In genomic region chr7:116039538-116040466, GRCm38 (mm10) we compare ENCODE assay signal across 8 mouse cellular contexts. TPM values are rescaled to one million over a fixed set of nuclear protein-coding genes. Genes with fewer than 3 reads are reported as not detected.
DNase-seq lines count a peak whose midpoint lies in the region; ATAC-seq and TF ChIP-seq lines count a peak whose summit lies in the region.

No protein-coding gene starts in this region.

- peaks cover 19% of the 10 kb centered on the region for H3K27me3 ChIP-seq in ES-Bruce4 (ENCODE audit: control insufficient read depth, insufficient read depth, low read length, poor library complexity, severe bottlenecking)
- peaks cover 15% of the 10 kb centered on the region for H3K27me3 ChIP-seq in forebrain, embryonic 14.5 days (replicated peaks; ENCODE audit: control insufficient read depth, insufficient read depth, low read length)
- peaks cover 52% of the 10 kb centered on the region for H3K27me3 ChIP-seq in neural tube, embryonic 15.5 days (replicated peaks)

- TF ChIP-seq CTCF in ES-Bruce4 (IDR thresholded peaks at IDR 0.05; ENCODE audit: low read depth, low read length): peak; percentile 84

- ATAC-seq in forebrain, embryonic 14.5 days: peak; percentile 87
- ATAC-seq in neural tube, embryonic 15.5 days (ENCODE audit: low FRiP score): peak; percentile 91

- H3K9ac ChIP-seq in ES-Bruce4 (ENCODE audit: low read depth, poor library complexity, severe bottlenecking): no peak overlapping the region
- H3K9ac ChIP-seq in forebrain, embryonic 14.5 days (ENCODE audit: low read length): peak overlapping the region; percentile 63
- peak overlapping the region; percentile 51 for H3K9ac ChIP-seq in neural tube, embryonic 15.5 days (replicated peaks)

- H3K9me3 ChIP-seq in ES-Bruce4 (replicated peaks; ENCODE audit: control insufficient read depth, insufficient read depth, low read length, poor library complexity, severe bottlenecking): no peaks in the 10 kb centered on the region
- no peaks in the 10 kb centered on the region for H3K9me3 ChIP-seq in forebrain, embryonic 14.5 days (replicated peaks; ENCODE audit: control insufficient read depth, low read length)
- H3K9me3 ChIP-seq in neural tube, embryonic 15.5 days (replicated peaks): no peaks in the 10 kb centered on the region

- no peak for TF ChIP-seq EP300 in ES-Bruce4 (IDR thresholded peaks at IDR 0.05; ENCODE audit: insufficient read depth, low read depth, low read length)

- DNase-seq in cerebellum, adult 11 months: peak; percentile 72
- peak; percentile 95 for DNase-seq in forebrain, embryonic 14.5 days (ENCODE audit: low spot score)
- DNase-seq in heart, postnatal 14 days: peak; percentile 85 to 90
- DNase-seq in layer of hippocampus, adult 11-12 months (ENCODE audit: low spot score): peak; percentile 89
- DNase-seq in lung, adult 18-20 months: peak; percentile 81 to 84
- peak; percentile 88 for DNase-seq in testis, postnatal 10 days (ENCODE audit: low spot score)

- no peak overlapping the region for H3K27ac ChIP-seq in ES-Bruce4 (ENCODE audit: insufficient read depth, low read length)
- H3K27ac ChIP-seq in forebrain, embryonic 14.5 days (ENCODE audit: low read depth, low read length): peak overlapping the region; percentile 74
- H3K27ac ChIP-seq in neural tube, embryonic 15.5 days (replicated peaks): peak overlapping the region; percentile 71

- TF ChIP-seq POLR2A in ES-Bruce4 (IDR thresholded peaks at IDR 0.05; ENCODE audit: insufficient read depth, low read length): no peak

- H3K4me3 ChIP-seq in ES-Bruce4 (ENCODE audit: low read depth, low read length): peak overlapping the region; percentile 67
- peak overlapping the region; percentile 50 for H3K4me3 ChIP-seq in forebrain, embryonic 14.5 days (ENCODE audit: low read depth, low read length)
- peak overlapping the region; percentile 52 for H3K4me3 ChIP-seq in neural tube, embryonic 15.5 days (replicated peaks)

- H3K4me2 ChIP-seq in forebrain, embryonic 14.5 days (ENCODE audit: low read length): peak overlapping the region; percentile 100
- peak overlapping the region; percentile 99 for H3K4me2 ChIP-seq in neural tube, embryonic 15.5 days

- peaks cover 2% of the 10 kb centered on the region for H3K4me1 ChIP-seq in ES-Bruce4 (ENCODE audit: control insufficient read depth, insufficient read depth, low read length)
- H3K4me1 ChIP-seq in forebrain, embryonic 14.5 days (ENCODE audit: control insufficient read depth, insufficient read depth, low read length): peaks cover 22% of the 10 kb centered on the region
- H3K4me1 ChIP-seq in neural tube, embryonic 15.5 days: peaks cover 27% of the 10 kb centered on the region

- intact Hi-C loops in heart, postnatal 14 days (cut with DNase I): loop anchor here (1.0 to 10.0 kb wide), 6 partner anchors 285 to 1168 kb away; no protein-coding TSS in a partner anchor

- WGBS in forebrain, embryonic 14.5 days: 0% methylated on average over 48 of the region's 48 CpGs
- WGBS in neural tube, embryonic 15.5 days: under 1% methylated on average over 48 of the region's 48 CpGs

- H3K36me3 ChIP-seq in ES-Bruce4 (ENCODE audit: control insufficient read depth, insufficient read depth, low read length, poor library complexity, severe bottlenecking): no peaks in the 10 kb centered on the region
- H3K36me3 ChIP-seq in forebrain, embryonic 14.5 days (ENCODE audit: control insufficient read depth, insufficient read depth, low read length): no peaks in the 10 kb centered on the region
- H3K36me3 ChIP-seq in neural tube, embryonic 15.5 days: no peaks in the 10 kb centered on the region

RNA-seq across cellular contexts. Expression of gene 1110004F10Rik, which starts 0.6 kb away (rescaled TPM):
- 119 and 144 TPM in 2 replicates for polyA plus RNA-seq in ES-Bruce4 (2011; ENCODE audit: insufficient read depth, insufficient read length, low read depth, missing spikeins)
- polyA plus RNA-seq in forebrain, embryonic 14.5 days (2014; fragmentation: Nextera tagmentation; extraction: Ambion mirVana): 425 and 434 TPM in 2 replicates
- total RNA-seq in heart, postnatal 14 days (2021): 10 to 100 TPM; 51.3 to 52.1 TPM
- 287 and 295 TPM in 2 replicates for polyA plus RNA-seq in neural tube, embryonic 15.5 days (2015; fragmentation: Nextera tagmentation; extraction: Ambion mirVana)

RNA-seq across cellular contexts. Expression of gene Sox6, which starts 1.2 kb away (rescaled TPM):
- 0.88 and 1.4 TPM in 2 replicates for polyA plus RNA-seq in ES-Bruce4 (2011; ENCODE audit: insufficient read depth, insufficient read length, low read depth, missing spikeins)
- 78.4 and 84.9 TPM in 2 replicates for polyA plus RNA-seq in forebrain, embryonic 14.5 days (2014; fragmentation: Nextera tagmentation; extraction: Ambion mirVana)
- 10 to 100 TPM; 27.1 to 32.5 TPM for total RNA-seq in heart, postnatal 14 days (2021)
- polyA plus RNA-seq in neural tube, embryonic 15.5 days (2015; fragmentation: Nextera tagmentation; extraction: Ambion mirVana): 25.5 and 38.0 TPM in 2 replicates

RNA-seq across cellular contexts. Expression of gene Gm4353, which starts 44.6 kb away (rescaled TPM):
- 2.1 TPM in 1 of 2 replicates, not detected in the other for polyA plus RNA-seq in ES-Bruce4 (2011; ENCODE audit: insufficient read depth, insufficient read length, low read depth, missing spikeins)
- polyA plus RNA-seq in forebrain, embryonic 14.5 days (2014; fragmentation: Nextera tagmentation; extraction: Ambion mirVana): 0.96 and 1.4 TPM in 2 replicates
- 1 to 10 TPM in 1 of 2 experiments, under 1 TPM in 1; 0.93 to 2.0 TPM for total RNA-seq in heart, postnatal 14 days (2021)
- 0.89 and 1.7 TPM in 2 replicates for polyA plus RNA-seq in neural tube, embryonic 15.5 days (2015; fragmentation: Nextera tagmentation; extraction: Ambion mirVana)

Comparison
In these comparisons a context has a peak if more than half of its experiments do, and no peak if none do; other contexts are left out.
1. RNA of gene Sox6, which starts 1.2 kb away (polyA plus RNA-seq): 78.4 to 84.9 TPM in forebrain, embryonic 14.5 days and 25.5 to 38.0 TPM in neural tube, embryonic 15.5 days; 0.88 to 1.4 TPM in ES-Bruce4; every median in the first group is over 10 times any median in the second.
2. Peak in every context shown above with its lines, with median percentiles within 50 percentile points of each other: H3K4me3 ChIP-seq and DNase-seq.